Mouse (Mus musculus) CH12.LX (cell line): ENCODE measurements around the gene Reg3d.

Source experiments
- CTCF ChIP-seq, 2 experiments: IDR thresholded peaks in 1 of 2; conservative IDR thresholded peaks in 1 of 2; 2 replicates each; pipeline ENCODE4 v1.5.1; 2011 to 2012; ENCODE audit warnings: low read depth in 2 of 2, low read length in 2 of 2, improper control_type of control experiment in 1 of 2, inconsistent platforms in 1 of 2, mild to moderate bottlenecking in 1 of 2, moderate library complexity in 1 of 2
- EP300 ChIP-seq: IDR thresholded peaks from 2 replicates; pipeline ENCODE4 v1.6.1; 2011; ENCODE audit warnings: low read length, improper control_type of control experiment
- ETS1 ChIP-seq: conservative IDR thresholded peaks from 2 replicates; pipeline ENCODE4 v1.6.1; 2012; ENCODE audit warnings: low read depth, mild to moderate bottlenecking, inconsistent platforms, low read length, improper control_type of control experiment, moderate library complexity
- GABPA ChIP-seq: IDR thresholded peaks from 2 replicates; pipeline ENCODE4 v1.6.1; 2012; ENCODE audit warnings: low read depth, low read length, improper control_type of control experiment, inconsistent platforms; ENCODE audit not compliant: insufficient replicate concordance
- KAT2A ChIP-seq: IDR thresholded peaks from 2 replicates; pipeline ENCODE4 v1.6.1; 2012; ENCODE audit warnings: low read length, improper control_type of control experiment, inconsistent platforms; ENCODE audit not compliant: insufficient replicate concordance
- MAFK ChIP-seq: IDR thresholded peaks from 2 replicates; pipeline ENCODE4 v1.6.1; 2011; ENCODE audit warnings: low read length, improper control_type of control experiment; ENCODE audit not compliant: insufficient replicate concordance
- MAX ChIP-seq: IDR thresholded peaks from 2 replicates; pipeline ENCODE4 v1.6.1; 2011; ENCODE audit warnings: low read length, improper control_type of control experiment
- MEF2A ChIP-seq: IDR thresholded peaks from 2 replicates; pipeline ENCODE4 v1.6.1; 2014; ENCODE audit warnings: low read depth, mild to moderate bottlenecking, inconsistent platforms, low read length, improper control_type of control experiment, borderline replicate concordance
- POLR2A ChIP-seq: IDR thresholded peaks from 2 replicates; pipeline ENCODE4 v1.6.1; 2011; ENCODE audit warnings: low read depth, mild to moderate bottlenecking, improper control_type of control experiment, low read length
- RAD21 ChIP-seq: IDR thresholded peaks from 2 replicates; pipeline ENCODE4 v1.6.1; 2011; ENCODE audit warnings: low read depth, mild to moderate bottlenecking, low read length, improper control_type of control experiment, moderate library complexity
- USF1 ChIP-seq: IDR thresholded peaks from 2 replicates; pipeline ENCODE4 v1.6.1; 2014; ENCODE audit warnings: low read depth, mild to moderate bottlenecking, inconsistent platforms, low read length, improper control_type of control experiment
- USF2 ChIP-seq: conservative IDR thresholded peaks from 2 replicates; pipeline ENCODE4 v1.6.1; 2011; ENCODE audit warnings: low read depth, low read length, improper control_type of control experiment
- ZKSCAN1 ChIP-seq: IDR thresholded peaks from 2 replicates; pipeline ENCODE4 v1.6.1; 2012; ENCODE audit warnings: low read depth, inconsistent platforms, low read length, improper control_type of control experiment, borderline replicate concordance

DNA sequence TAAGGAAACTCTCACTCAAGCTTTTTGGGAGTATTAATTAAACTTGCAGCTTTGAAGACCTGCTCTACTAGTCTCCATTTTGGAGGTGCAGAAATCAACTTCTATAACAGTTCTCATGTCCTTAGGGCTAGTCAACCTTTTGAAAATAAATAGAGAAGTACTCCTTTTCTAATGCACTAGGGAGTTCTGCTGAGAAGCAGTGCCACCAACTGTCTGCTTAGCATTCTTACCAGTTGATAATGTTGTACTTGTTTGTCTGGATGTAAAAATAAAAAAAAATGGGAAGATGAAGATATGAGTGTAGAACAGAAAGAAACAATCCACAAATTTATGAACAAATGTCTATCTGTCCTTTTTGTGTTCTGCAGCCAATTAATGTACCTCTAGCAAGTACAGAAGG is 50.9 kb downstream of the Reg3d start:
- TF ChIP-seq CTCF (conservative IDR thresholded peaks at IDR 0.05 in 1 of 2, IDR thresholded peaks at IDR 0.05 in 1 of 2; ENCODE audit: low read depth in 2 of 2, low read length in 2 of 2) (no peak), POLR2A (no peak), MAFK (no peak), RAD21 (no peak), USF1 (no peak), USF2 (no peak), MEF2A (no peak), KAT2A (no peak), ZKSCAN1 (no peak), MAX (no peak), ETS1 (no peak), EP300 (no peak), GABPA (no peak)
